In genomic region chr6:89440671-89441070, GRCm38 (mm10) we compare ENCODE assay signal across 22 mouse cellular contexts.
DNase-seq lines count a peak whose midpoint lies in the region; ATAC-seq and TF ChIP-seq lines count a peak whose summit lies in the region.
"Had no signal": no experiment of that assay in that cellular context is flagged by ENCODE, and none has a peak within 500 bp of the region (broad histone marks: within the 10 kb centered on the region; RNA-seq: fewer than 3 reads in every experiment).

No protein-coding gene starts in this region.

- H3K4me3 ChIP-seq in lung, embryonic 15.5 days: no peak overlapping the region
- no peak overlapping the region for H3K4me3 ChIP-seq in lung, postnatal 0 days (ENCODE audit: low read depth, low read length)
- H3K4me3 ChIP-seq in intestine, embryonic 16.5 days (ENCODE audit: low read length): no peak overlapping the region
- H3K4me3 ChIP-seq: embryonic facial prominence, embryonic 13.5 days; erythroblast, embryonic 14.5 days; forebrain, embryonic 12.5 days; left cerebral cortex, adult 2 months; limb, embryonic 10.5 days; liver, embryonic 15.5 days; megakaryocyte, embryonic 14.5 days; neural tube, embryonic 13.5 days had no signal

- no peaks in the 10 kb centered on the region for H3K9me3 ChIP-seq in lung, embryonic 15.5 days
- no peaks in the 10 kb centered on the region for H3K9me3 ChIP-seq in lung, postnatal 0 days (ENCODE audit: low read length)
- no peaks in the 10 kb centered on the region for H3K9me3 ChIP-seq in intestine, embryonic 16.5 days (ENCODE audit: control insufficient read depth, low read length)
- H3K9me3 ChIP-seq: embryonic facial prominence, embryonic 13.5 days; forebrain, embryonic 12.5 days; limb, embryonic 10.5 days; liver, embryonic 15.5 days; megakaryocyte, embryonic 14.5 days; neural tube, embryonic 13.5 days had no signal

- H3K36me3 ChIP-seq in lung, embryonic 15.5 days: no peaks in the 10 kb centered on the region
- no peaks in the 10 kb centered on the region for H3K36me3 ChIP-seq in lung, postnatal 0 days (ENCODE audit: insufficient read depth, low read length)
- no peaks in the 10 kb centered on the region for H3K36me3 ChIP-seq in intestine, embryonic 16.5 days (ENCODE audit: control insufficient read depth, insufficient read depth, low read length)
- H3K36me3 ChIP-seq: embryonic facial prominence, embryonic 13.5 days; forebrain, embryonic 12.5 days; limb, embryonic 10.5 days; liver, embryonic 15.5 days; neural tube, embryonic 13.5 days had no signal

- no peaks in the 10 kb centered on the region for H3K4me1 ChIP-seq in lung, embryonic 15.5 days
- no peaks in the 10 kb centered on the region for H3K4me1 ChIP-seq in lung, postnatal 0 days (ENCODE audit: insufficient read depth, low read depth, low read length)
- no peaks in the 10 kb centered on the region for H3K4me1 ChIP-seq in intestine, embryonic 16.5 days (ENCODE audit: control insufficient read depth, insufficient read depth, low read length)
- H3K4me1 ChIP-seq: embryonic facial prominence, embryonic 13.5 days; limb, embryonic 10.5 days; liver, embryonic 15.5 days had no signal

- no peak for TF ChIP-seq EP300 in lung, postnatal 0 days (IDR thresholded peaks at IDR 0.05)

- TF ChIP-seq CTCF in lung, postnatal 0 days (IDR thresholded peaks at IDR 0.05): no peak

- H3K27ac ChIP-seq in lung, embryonic 15.5 days: 0 out of 2 replicates have a peak overlapping the region, but pooled peaks have one; percentile 29
- no peak overlapping the region for H3K27ac ChIP-seq in lung, postnatal 0 days (ENCODE audit: low read length)
- no peak overlapping the region for H3K27ac ChIP-seq in intestine, embryonic 16.5 days (ENCODE audit: low read length)
- H3K27ac ChIP-seq: embryonic facial prominence, embryonic 13.5 days; forebrain, embryonic 12.5 days; kidney, postnatal 0 days; left cerebral cortex, adult 2 months; limb, embryonic 10.5 days; liver, embryonic 15.5 days; neural tube, embryonic 13.5 days had no signal

- no peak for ATAC-seq in lung, embryonic 15.5 days (ENCODE audit: borderline replicate concordance, extremely low read depth, low FRiP score, low TSS enrichment)
- ATAC-seq in lung, postnatal 0 days: no peak
- no peak for ATAC-seq in intestine, embryonic 16.5 days
- ATAC-seq: inflammation-experienced regulatory T-cells, adult 6 months had no signal

- DNase-seq in cerebellum, postnatal 14 days: peak; percentile 42 to 51
- no peak for DNase-seq in cerebellum, adult 9-10 months
- no peak for DNase-seq in lung, postnatal 0 days (ENCODE audit: low spot score)
- peak; percentile 13 for DNase-seq in right cerebral cortex, postnatal 14 days
- DNase-seq in right cerebral cortex, postnatal 36 days (ENCODE audit: low spot score in 2 of 2): no peak
- no peak for DNase-seq in adrenal gland, adult 8-10 months
- DNase-seq: adrenal gland, postnatal 25 days; cerebellum, postnatal 25 days; kidney, adult 2 months; liver had no signal

- H3K4me2 ChIP-seq in lung, embryonic 15.5 days: no peak overlapping the region
- H3K4me2 ChIP-seq in lung, postnatal 0 days (replicated peaks; ENCODE audit: low read depth, low read length): no peak overlapping the region
- no peak overlapping the region for H3K4me2 ChIP-seq in intestine, embryonic 16.5 days (ENCODE audit: low read depth, low read length)
- H3K4me2 ChIP-seq: embryonic facial prominence, embryonic 13.5 days; forebrain, embryonic 12.5 days; liver, embryonic 15.5 days; neural tube, embryonic 13.5 days had no signal

- H3K27me3 ChIP-seq in lung, embryonic 15.5 days: no peaks in the 10 kb centered on the region
- no peaks in the 10 kb centered on the region for H3K27me3 ChIP-seq in lung, postnatal 0 days (replicated peaks; ENCODE audit: insufficient read depth, low read length)
- no peaks in the 10 kb centered on the region for H3K27me3 ChIP-seq in intestine, embryonic 16.5 days (replicated peaks; ENCODE audit: control insufficient read depth, insufficient read depth, low read length)
- H3K27me3 ChIP-seq: embryonic facial prominence, embryonic 13.5 days; forebrain, embryonic 12.5 days; liver, embryonic 15.5 days; neural tube, embryonic 13.5 days had no signal

- no peak overlapping the region for H3K9ac ChIP-seq in lung, embryonic 15.5 days
- H3K9ac ChIP-seq in lung, postnatal 0 days (replicated peaks; ENCODE audit: low read depth): no peak overlapping the region
- H3K9ac ChIP-seq in intestine, embryonic 16.5 days (ENCODE audit: low read depth, low read length): no peak overlapping the region
- H3K9ac ChIP-seq: embryonic facial prominence, embryonic 13.5 days; forebrain, embryonic 12.5 days; liver, embryonic 15.5 days; neural tube, embryonic 13.5 days had no signal

- WGBS in lung, embryonic 15.5 days: 68% methylated on average over 4 of the region's 4 CpGs
- 59% methylated on average over 4 of the region's 4 CpGs for WGBS in lung, postnatal 0 days
- WGBS in intestine, embryonic 16.5 days: 77% methylated on average over 4 of the region's 4 CpGs

Comparison
In these comparisons a context has a peak if more than half of its experiments do, and no peak if none do; other contexts are left out.
1. DNase-seq: peak in cerebellum, postnatal 14 days (2 of 2) and right cerebral cortex, postnatal 14 days (single experiment); none in cerebellum, adult 9-10 months (single experiment), lung, postnatal 0 days (single experiment), right cerebral cortex, postnatal 36 days (0 of 2) and adrenal gland, adult 8-10 months (single experiment).